Mouse (Mus musculus): ENCODE results near the gene Vps18. TPM values are rescaled to one million over a fixed set of nuclear protein-coding genes. Genes with fewer than 3 reads are reported as not detected.

The Vps18 gene
- polyA plus RNA-seq, 1 experiment from 2014 or later, result 13.6 TPM

DNA sequence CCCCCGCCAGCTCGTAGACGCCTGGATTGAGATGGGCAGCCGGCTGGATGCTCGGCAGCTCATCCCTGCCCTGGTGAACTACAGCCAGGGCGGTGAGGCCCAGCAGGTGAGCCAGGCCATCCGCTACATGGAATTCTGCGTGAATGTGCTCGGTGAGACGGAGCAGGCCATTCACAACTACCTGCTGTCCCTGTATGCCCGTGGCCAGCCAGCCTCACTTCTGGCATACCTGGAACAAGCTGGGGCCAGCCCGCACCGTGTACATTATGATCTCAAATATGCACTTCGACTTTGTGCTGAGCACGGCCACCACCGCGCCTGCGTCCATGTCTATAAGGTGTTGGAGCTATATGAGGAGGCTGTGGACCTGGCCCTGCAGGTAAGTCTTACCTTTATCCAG is 5.9 kb downstream of the Vps18 start:
- Histone ChIP-seq H3K4me1 (ENCODE audit: control insufficient read depth, insufficient read depth, low read length) (peaks cover 4% of the 10 kb centered on the region), H3K27me3 (ENCODE audit: control insufficient read depth, insufficient read depth, low read length) (no peaks in the 10 kb centered on the region), H3K27ac (ENCODE audit: low read length) (no peak overlapping the region), H3K4me2 (ENCODE audit: low read depth, low read length) (no peak overlapping the region), H3K4me3 (ENCODE audit: low read length) (no peak overlapping the region), H3K36me3 (ENCODE audit: control insufficient read depth, insufficient read depth) (peaks cover 49% of the 10 kb centered on the region), H3K9ac (ENCODE audit: low read length) (no peak overlapping the region), H3K9me3 (replicated peaks; ENCODE audit: control insufficient read depth, low read length) (no peaks in the 10 kb centered on the region)
- WGBS, result 88% methylated on average over 18 of the region's 18 CpGs
- ATAC-seq (replicated peaks; ENCODE audit: extremely low read depth, insufficient read depth, low FRiP score), result no peak

DNA sequence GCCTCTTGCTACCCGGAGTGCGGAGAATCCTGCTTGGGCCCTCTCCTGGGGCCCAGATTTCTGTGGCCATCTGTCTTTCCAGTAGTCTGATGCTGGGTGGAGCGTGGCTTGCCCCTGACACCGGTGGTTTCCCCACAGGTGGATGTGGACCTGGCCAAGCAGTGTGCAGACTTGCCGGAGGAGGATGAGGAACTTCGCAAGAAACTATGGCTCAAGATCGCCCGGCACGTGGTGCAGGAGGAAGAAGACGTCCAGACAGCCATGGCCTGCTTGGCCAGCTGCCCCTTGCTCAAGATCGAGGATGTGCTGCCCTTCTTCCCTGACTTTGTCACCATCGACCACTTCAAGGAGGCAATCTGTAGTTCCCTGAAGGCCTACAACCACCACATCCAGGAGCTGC is 8.2 kb downstream of the Vps18 start:
- Histone ChIP-seq H3K4me2 (ENCODE audit: low read depth, low read length) (no peak overlapping the region), H3K4me3 (ENCODE audit: low read length) (no peak overlapping the region), H3K4me1 (ENCODE audit: control insufficient read depth, insufficient read depth, low read length) (peaks cover 14% of the 10 kb centered on the region), H3K27ac (ENCODE audit: low read length) (no peak overlapping the region), H3K9ac (ENCODE audit: low read length) (no peak overlapping the region), H3K27me3 (ENCODE audit: control insufficient read depth, insufficient read depth, low read length) (no peaks in the 10 kb centered on the region), H3K36me3 (ENCODE audit: control insufficient read depth, insufficient read depth) (peaks cover 37% of the 10 kb centered on the region), H3K9me3 (replicated peaks; ENCODE audit: control insufficient read depth, low read length) (no peaks in the 10 kb centered on the region)
- ATAC-seq (replicated peaks; ENCODE audit: extremely low read depth, insufficient read depth, low FRiP score), result no peak
- WGBS, result 90% methylated on average over 12 of the region's 12 CpGs

- H3K9ac ChIP-seq (ENCODE audit: low read length), result no peak overlapping the region
- H3K27ac ChIP-seq (ENCODE audit: low read length), result no peak overlapping the region
- H3K36me3 ChIP-seq (ENCODE audit: control insufficient read depth, insufficient read depth), result peaks cover 32% of the 10 kb centered on the region
- no peak overlapping the region for H3K4me3 ChIP-seq (ENCODE audit: low read length)
- ATAC-seq (replicated peaks; ENCODE audit: extremely low read depth, insufficient read depth, low FRiP score), result no peak
- no peaks in the 10 kb centered on the region for H3K27me3 ChIP-seq (ENCODE audit: control insufficient read depth, insufficient read depth, low read length)
- H3K4me1 ChIP-seq (ENCODE audit: control insufficient read depth, insufficient read depth, low read length), result peaks cover 14% of the 10 kb centered on the region
- WGBS, result 93% methylated on average over 19 of the region's 19 CpGs
- no peak overlapping the region for H3K4me2 ChIP-seq (ENCODE audit: low read depth, low read length)
- no peaks in the 10 kb centered on the region for H3K9me3 ChIP-seq (replicated peaks; ENCODE audit: control insufficient read depth, low read length)
Observed at GRCm38 (mm10) chr2:119297506-119297905, 9.0 kb downstream of the Vps18 start.

DNA sequence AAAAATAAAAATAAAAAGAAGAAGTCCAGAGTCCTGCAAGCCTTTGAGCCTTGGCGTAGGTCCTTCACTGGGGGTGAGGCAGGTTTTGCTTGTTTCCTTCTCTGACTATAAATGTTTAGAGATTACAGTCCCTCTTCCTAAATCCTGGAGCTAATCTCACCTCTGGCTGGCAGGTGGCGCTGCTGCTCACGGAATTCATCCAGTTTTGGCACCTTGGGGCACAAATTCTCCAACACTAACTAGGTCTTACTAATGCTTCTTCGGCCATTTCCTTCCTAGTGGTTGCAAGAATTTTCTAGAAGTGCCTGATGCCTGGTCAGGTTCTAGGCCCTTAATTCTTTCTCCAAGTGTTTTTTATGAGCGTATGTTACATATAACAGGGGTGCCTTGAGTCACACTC is 9.8 kb downstream of the Vps18 start:
- no peak for ATAC-seq (replicated peaks; ENCODE audit: extremely low read depth, insufficient read depth, low FRiP score)
- Histone ChIP-seq H3K4me3 (ENCODE audit: low read length) (no peak overlapping the region), H3K4me1 (ENCODE audit: control insufficient read depth, insufficient read depth, low read length) (peaks cover 14% of the 10 kb centered on the region), H3K4me2 (ENCODE audit: low read depth, low read length) (no peak overlapping the region), H3K36me3 (ENCODE audit: control insufficient read depth, insufficient read depth) (peaks cover 25% of the 10 kb centered on the region), H3K9me3 (replicated peaks; ENCODE audit: control insufficient read depth, low read length) (no peaks in the 10 kb centered on the region), H3K27ac (ENCODE audit: low read length) (peak overlapping the region; percentile 67), H3K9ac (ENCODE audit: low read length) (no peak overlapping the region), H3K27me3 (ENCODE audit: control insufficient read depth, insufficient read depth, low read length) (no peaks in the 10 kb centered on the region)
- WGBS, result 42% methylated on average over 5 of the region's 5 CpGs

DNA sequence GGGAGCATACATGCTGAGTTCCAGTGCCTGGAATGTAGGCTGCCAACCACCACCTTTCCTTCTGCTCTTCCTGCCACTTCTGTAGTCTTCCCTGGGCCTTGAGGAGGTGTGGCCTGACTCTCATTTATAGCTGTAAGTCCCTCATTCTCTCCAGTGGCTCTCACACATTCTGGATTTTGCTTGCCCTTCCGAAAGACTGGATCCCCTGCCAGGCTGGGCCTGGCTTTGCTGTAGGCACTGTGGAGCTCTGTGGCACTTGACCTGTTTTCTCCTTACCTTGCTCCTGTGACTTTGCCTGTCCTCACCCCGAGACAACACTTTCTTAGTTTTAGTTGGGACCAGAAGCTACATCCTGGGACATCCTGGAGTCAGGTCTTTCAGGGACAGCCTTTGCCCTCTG is 10.3 kb downstream of the Vps18 start:
- H3K9me3 ChIP-seq (replicated peaks; ENCODE audit: control insufficient read depth, low read length), result no peaks in the 10 kb centered on the region
- no peak overlapping the region for H3K4me2 ChIP-seq (ENCODE audit: low read depth, low read length)
- WGBS, result 78% methylated on average over 2 of the region's 2 CpGs
- no peak overlapping the region for H3K4me3 ChIP-seq (ENCODE audit: low read length)
- no peaks in the 10 kb centered on the region for H3K27me3 ChIP-seq (ENCODE audit: control insufficient read depth, insufficient read depth, low read length)
- no peak overlapping the region for H3K9ac ChIP-seq (ENCODE audit: low read length)
- no peak for ATAC-seq (replicated peaks; ENCODE audit: extremely low read depth, insufficient read depth, low FRiP score)
- peaks cover 14% of the 10 kb centered on the region for H3K4me1 ChIP-seq (ENCODE audit: control insufficient read depth, insufficient read depth, low read length)
- H3K36me3 ChIP-seq (ENCODE audit: control insufficient read depth, insufficient read depth), result peaks cover 20% of the 10 kb centered on the region
- peak overlapping the region; percentile 67 for H3K27ac ChIP-seq (ENCODE audit: low read length)

DNA sequence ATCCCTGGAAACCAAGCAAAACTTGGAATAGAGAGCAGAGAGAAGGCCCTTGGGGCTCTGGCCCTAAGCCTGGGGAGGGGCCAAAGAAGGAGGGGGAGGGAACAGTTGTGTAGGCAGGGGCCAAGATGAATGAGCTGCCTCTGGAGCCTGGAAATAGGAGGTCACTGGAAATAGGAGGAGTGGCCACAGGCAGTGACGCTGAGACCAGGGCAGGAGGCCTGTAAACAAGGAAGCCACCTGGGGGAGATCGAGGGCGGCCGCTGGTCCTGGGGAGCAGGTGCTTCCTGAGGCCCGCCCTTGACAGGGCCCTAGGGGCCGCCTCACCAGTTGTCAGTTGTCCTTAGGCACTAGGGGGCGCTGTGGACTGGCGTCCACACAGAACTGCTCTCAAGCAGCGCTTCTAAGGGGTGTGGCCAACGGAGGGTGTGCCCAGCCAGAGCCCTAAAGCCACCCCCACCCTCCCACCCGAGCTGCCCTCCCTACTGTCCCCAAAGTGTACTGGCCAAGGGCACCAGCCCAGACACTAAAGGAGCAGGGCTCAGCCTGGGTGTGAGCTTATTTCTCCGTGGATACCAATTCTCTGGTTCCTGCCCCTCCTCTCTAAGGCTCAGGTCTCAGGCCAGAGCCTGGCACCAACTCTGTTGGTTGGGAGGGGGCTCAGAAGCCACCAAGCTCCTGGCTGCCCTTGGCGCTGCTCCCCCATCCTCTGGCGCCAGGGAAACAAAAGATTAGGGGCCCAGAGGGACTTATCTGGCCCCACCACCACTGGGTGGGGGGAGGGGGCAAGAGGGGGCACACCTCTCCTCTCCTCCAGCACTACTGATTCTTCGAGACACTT is 11.7 kb downstream of the Vps18 start:
- peaks cover 7% of the 10 kb centered on the region for H3K36me3 ChIP-seq (ENCODE audit: control insufficient read depth, insufficient read depth)
- peak overlapping the region; percentile 36 for H3K4me3 ChIP-seq (ENCODE audit: low read length)
- ATAC-seq (replicated peaks; ENCODE audit: extremely low read depth, insufficient read depth, low FRiP score), result peak; percentile 89
- 9% methylated on average over 15 of the region's 15 CpGs for WGBS
- no peaks in the 10 kb centered on the region for H3K9me3 ChIP-seq (replicated peaks; ENCODE audit: control insufficient read depth, low read length)
- H3K27ac ChIP-seq (ENCODE audit: low read length), result peak overlapping the region; percentile 69
- peak overlapping the region; percentile 28 for H3K9ac ChIP-seq (ENCODE audit: low read length)
- H3K4me2 ChIP-seq (ENCODE audit: low read depth, low read length), result peak overlapping the region; percentile 61
- H3K27me3 ChIP-seq (ENCODE audit: control insufficient read depth, insufficient read depth, low read length), result no peaks in the 10 kb centered on the region
- peaks cover 16% of the 10 kb centered on the region for H3K4me1 ChIP-seq (ENCODE audit: control insufficient read depth, insufficient read depth, low read length)

GRCm38 (mm10) chr2:119300819-119301493 is 12.4 kb downstream of the Vps18 start:
- Histone ChIP-seq H3K4me3 (ENCODE audit: low read length) (peak overlapping the region; percentile 36), H3K9ac (ENCODE audit: low read length) (peak overlapping the region; percentile 28), H3K27ac (ENCODE audit: low read length) (peak overlapping the region; percentile 69), H3K4me2 (ENCODE audit: low read depth, low read length) (peak overlapping the region; percentile 61), H3K36me3 (ENCODE audit: control insufficient read depth, insufficient read depth) (peaks cover 7% of the 10 kb centered on the region), H3K4me1 (ENCODE audit: control insufficient read depth, insufficient read depth, low read length) (peaks cover 16% of the 10 kb centered on the region), H3K9me3 (replicated peaks; ENCODE audit: control insufficient read depth, low read length) (no peaks in the 10 kb centered on the region), H3K27me3 (ENCODE audit: control insufficient read depth, insufficient read depth, low read length) (no peaks in the 10 kb centered on the region)
- ATAC-seq (replicated peaks; ENCODE audit: extremely low read depth, insufficient read depth, low FRiP score), result peak; percentile 45
- 48% methylated on average over 7 of the region's 7 CpGs for WGBS

DNA sequence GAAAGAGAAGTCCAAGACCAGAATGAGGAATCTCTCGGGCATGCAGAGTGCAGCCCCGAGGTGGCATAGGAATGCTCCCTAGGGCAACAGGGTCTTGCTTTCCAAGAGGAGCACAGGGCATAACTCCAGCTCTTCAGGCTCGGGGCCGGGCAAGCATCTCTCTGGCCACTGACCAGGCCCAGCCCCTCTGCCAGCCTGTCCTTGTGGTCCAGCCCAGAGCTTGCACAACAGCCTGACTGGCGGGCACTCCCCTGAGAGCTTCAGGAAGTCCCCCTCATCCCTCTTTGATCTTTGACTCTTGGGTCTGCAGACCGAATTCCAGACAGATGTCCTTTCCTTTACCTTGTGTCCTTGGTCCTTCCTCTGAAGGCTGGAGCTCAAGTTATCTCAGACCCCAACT is 14.3 kb downstream of the Vps18 start:
- H3K9ac ChIP-seq (ENCODE audit: low read length), result no peak overlapping the region
- no peak overlapping the region for H3K27ac ChIP-seq (ENCODE audit: low read length)
- no peak overlapping the region for H3K4me2 ChIP-seq (ENCODE audit: low read depth, low read length)
- no peaks in the 10 kb centered on the region for H3K36me3 ChIP-seq (ENCODE audit: control insufficient read depth, insufficient read depth)
- WGBS, result 63% methylated on average over 6 of the region's 6 CpGs
- no peaks in the 10 kb centered on the region for H3K9me3 ChIP-seq (replicated peaks; ENCODE audit: control insufficient read depth, low read length)
- H3K27me3 ChIP-seq (ENCODE audit: control insufficient read depth, insufficient read depth, low read length), result no peaks in the 10 kb centered on the region
- H3K4me3 ChIP-seq (ENCODE audit: low read length), result no peak overlapping the region
- no peak for ATAC-seq (replicated peaks; ENCODE audit: extremely low read depth, insufficient read depth, low FRiP score)
- H3K4me1 ChIP-seq (ENCODE audit: control insufficient read depth, insufficient read depth, low read length), result peaks cover 16% of the 10 kb centered on the region

- Histone ChIP-seq H3K4me2 (ENCODE audit: low read depth, low read length) (no peak overlapping the region), H3K4me1 (ENCODE audit: control insufficient read depth, insufficient read depth, low read length) (peaks cover 16% of the 10 kb centered on the region), H3K36me3 (ENCODE audit: control insufficient read depth, insufficient read depth) (no peaks in the 10 kb centered on the region), H3K4me3 (ENCODE audit: low read length) (no peak overlapping the region), H3K9me3 (replicated peaks; ENCODE audit: control insufficient read depth, low read length) (no peaks in the 10 kb centered on the region), H3K9ac (ENCODE audit: low read length) (no peak overlapping the region), H3K27me3 (ENCODE audit: control insufficient read depth, insufficient read depth, low read length) (no peaks in the 10 kb centered on the region), H3K27ac (ENCODE audit: low read length) (no peak overlapping the region; the same call in 1 of the 2 replicates)
- WGBS, result 46% methylated on average over 3 of the region's 3 CpGs
- no peak for ATAC-seq (replicated peaks; ENCODE audit: extremely low read depth, insufficient read depth, low FRiP score)
Observed at GRCm38 (mm10) chr2:119304391-119304790, 15.9 kb downstream of the Vps18 start.
